Mouse (Mus musculus) heart, postnatal 0 days (tissue): ENCODE measurements at regions not wholly inside any gene's neighbourhood (a gene's known extent, or its start where the extent isn't known, plus 50 kb on each side); places are given as distances from the start of the nearest gene placed in this dataset.

Source experiments
- CTCF ChIP-seq: IDR thresholded peaks from 2 replicates; pipeline ENCODE4 v1.5.1; 2016; ENCODE audit warnings: antibody characterized with exemption, control low read depth, low read depth
- EP300 ChIP-seq: IDR thresholded peaks from 2 replicates; pipeline ENCODE4 v1.6.1; 2016; ENCODE audit warnings: antibody characterized with exemption, low read depth

DNA sequence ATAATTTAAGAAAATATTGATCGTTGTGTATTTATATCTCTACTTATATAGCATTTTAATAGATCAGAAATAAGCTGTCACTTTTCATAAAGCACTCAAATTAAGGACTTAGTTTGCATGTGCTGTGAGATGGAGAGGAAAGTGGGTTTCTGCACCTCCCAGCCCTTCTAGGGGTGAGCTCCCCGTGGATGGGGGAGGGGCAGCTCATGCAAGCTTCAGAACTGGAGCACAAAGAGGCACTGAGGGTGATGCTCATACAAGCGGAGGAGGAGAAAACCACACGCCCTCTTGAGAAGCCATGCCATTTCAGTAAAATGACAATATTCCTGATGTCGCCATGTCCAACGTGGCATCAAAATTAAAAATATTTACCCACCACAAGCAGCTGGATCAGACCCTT is 452.1 kb upstream of the 3110018I06Rik start:
- TF ChIP-seq CTCF = no peak
- TF ChIP-seq EP300 = no peak
